Mouse (Mus musculus): ENCODE data around the gene Pnp.
"Not testable (repeated sequence)": the region's sequence is repeated elsewhere in the genome, so short reads cannot be mapped to it uniquely, and the experiment has no call there.

The Pnp gene

DNA sequence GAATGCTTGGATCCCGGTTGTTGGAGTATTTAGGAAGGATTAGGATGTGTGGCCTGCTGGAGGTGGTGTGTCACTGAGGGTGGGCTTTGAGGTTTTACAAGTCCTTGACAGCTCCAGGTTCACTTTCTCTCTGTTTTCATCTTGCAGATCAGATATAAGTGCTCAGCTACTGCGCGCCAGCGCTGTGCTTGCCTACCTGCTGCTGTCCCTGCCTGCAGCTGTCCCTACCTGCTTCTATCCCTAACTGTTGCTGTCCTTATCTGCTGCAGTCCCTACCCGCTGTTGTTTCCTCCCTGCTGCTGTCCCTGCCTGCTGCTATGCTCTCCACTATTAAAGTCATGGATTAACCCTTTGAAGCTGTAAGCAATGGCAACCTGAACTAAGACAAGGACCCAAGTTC, 44.1 kb downstream of the Pnp start:
- no peak for DNase-seq (ENCODE audit: low read depth)

DNA sequence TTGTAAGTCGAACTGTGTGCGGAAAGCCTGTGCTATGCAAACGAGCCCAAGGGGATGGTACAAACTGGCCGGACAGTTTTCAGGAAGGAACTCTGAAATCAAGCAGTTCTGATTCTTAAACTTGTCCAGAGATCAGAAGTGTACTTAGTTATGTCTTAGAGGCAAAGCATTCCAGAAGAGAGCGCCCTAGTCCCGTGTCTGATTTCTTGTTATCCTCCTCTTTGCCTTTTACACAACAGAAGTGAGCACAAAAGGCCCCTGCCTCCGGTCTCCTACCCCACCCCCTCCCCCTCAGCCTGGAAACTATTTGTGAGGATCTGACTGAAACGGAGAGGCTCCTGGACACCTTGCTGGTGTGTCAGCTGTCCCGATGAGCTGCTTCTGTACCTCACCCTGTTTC, 45.8 kb downstream of the Pnp start:
- no peak for DNase-seq (ENCODE audit: low read depth)

DNA sequence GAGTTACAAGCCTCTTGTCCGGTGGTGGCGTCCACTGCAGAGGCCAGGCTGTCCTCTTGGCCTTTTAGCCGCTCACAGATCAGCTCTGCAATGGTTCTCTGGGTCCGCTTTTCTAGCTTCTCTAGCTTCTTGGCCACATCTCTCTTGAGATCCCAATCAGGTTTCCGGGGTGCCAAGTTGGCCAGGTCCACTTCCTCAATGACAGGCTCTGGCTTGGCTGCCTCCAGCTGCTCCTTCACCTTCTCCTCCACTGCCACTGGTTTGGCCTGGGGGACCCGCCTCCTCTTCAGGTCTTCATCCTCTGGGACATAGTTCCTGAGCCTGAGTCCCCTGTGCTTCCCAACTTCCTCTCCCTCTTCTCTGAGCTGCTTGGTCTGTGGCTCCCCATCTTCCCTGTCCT, 47.6 kb downstream of the Pnp start:
- DNase-seq (ENCODE audit: low read depth), result not testable (repeated sequence)

DNA sequence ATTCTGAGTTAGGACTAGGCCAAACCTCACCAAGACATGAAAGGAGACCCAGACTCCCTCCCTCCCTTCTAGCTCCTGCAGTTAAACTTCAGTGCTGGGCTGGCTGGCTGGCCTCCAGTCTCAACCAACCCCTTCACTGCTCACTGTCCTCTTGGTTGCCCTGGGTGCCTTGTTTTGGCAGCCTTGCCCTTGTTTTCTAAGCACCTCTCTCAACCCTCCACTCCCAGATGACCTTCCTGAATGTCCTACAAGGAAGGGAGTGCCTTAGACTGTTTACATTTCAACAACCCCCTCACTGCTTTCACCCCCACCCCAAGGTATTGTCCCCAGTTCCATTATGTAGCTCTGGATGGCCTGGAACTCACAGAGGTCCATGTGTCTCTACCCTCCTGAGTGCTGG, 48.7 kb downstream of the Pnp start:
- no peak for DNase-seq (ENCODE audit: low read depth)

DNA sequence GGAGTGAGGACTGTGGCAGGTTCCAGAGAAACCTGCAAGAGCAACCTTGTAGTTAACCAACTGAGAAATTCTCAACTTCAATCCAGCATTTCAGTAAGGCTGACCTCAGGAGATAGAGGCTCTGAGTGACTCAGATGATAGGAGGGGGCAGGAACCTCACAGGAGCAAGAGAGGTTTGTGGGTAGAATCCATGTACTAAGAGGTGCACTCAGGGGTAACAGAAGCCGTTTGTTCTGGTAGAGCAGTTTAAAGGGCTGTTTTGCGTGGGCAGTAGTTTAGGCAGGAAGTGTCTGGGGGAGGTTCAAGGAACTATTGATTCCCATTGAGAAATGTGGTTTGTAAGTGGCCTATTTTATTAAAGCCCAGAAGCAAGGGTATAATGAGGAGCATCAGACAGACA, 50.3 kb downstream of the Pnp start:
- DNase-seq (ENCODE audit: low read depth), result no peak

DNA sequence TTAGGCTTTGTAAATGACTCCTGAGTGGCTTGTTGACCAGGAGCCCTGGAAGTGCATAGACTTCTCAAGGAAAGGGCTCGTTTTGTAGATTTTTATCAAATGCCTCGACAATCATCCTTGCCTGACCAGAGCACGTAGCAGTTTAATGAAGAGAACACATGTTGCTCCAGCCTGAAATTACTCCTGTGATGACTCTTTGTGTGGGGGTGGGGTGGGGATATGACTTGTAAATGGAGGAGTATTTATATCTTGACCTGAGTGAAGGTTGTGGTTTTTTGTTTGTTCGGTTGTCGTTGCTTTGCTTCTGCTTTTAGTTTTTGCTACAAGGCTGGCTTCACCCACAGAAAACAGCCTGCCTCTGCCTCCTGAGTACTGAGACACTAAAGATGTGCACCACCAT, 51.0 kb downstream of the Pnp start:
- DNase-seq (ENCODE audit: low read depth), result no peak

GRCm38 (mm10) chr14:50987668-50988067, 56.8 kb downstream of the Pnp start:
- DNase-seq (ENCODE audit: low read depth), result no peak

- no peak for DNase-seq (ENCODE audit: low read depth)
These were observed 60.2 kb downstream of the Pnp start for GRCm38 (mm10) chr14:50991037-50991436.

GRCm38 (mm10) chr14:50997088-50997487, 66.2 kb downstream of the Pnp start:
- no peak for DNase-seq (ENCODE audit: low read depth)

- no peak for DNase-seq (ENCODE audit: low read depth)
These were observed 67.3 kb downstream of the Pnp start for GRCm38 (mm10) chr14:50997999-50998666.

DNA sequence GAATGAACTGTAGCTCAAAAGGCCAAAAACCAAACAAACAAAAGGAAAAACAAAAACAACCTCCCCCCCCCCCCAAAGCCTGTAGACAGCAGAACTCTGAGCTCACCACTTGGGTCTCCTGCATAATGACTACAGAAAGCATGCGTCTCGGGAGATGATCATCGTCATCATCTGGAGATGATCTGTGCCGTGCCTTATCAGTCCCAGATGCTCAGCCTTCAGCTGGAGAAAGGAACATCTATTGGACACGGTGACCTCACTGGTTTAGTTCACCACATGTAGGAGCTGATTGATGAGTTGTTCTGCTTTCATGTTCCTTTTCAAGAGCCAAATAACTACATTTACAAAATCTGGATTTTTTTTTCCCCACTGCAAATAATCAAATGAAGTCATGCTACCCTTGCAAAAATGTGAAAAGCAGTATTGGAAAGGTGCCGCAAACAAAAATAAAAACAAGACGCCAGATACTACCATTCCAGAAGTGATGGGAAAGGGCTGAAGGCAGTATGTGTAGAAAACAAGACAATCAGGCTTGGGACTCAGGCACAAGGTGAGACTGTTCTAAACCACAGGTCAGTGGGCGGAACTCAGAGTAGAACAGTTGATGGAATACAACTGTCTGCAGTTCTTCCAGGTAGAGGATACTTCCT, 76.4 kb downstream of the Pnp start, which contains the start of gene Rnase10:
Gene Rnase10 (plus strand): TSS at position 600 of the 650 bp plus-strand sequence.
- no peak for DNase-seq (ENCODE audit: low read depth)

- DNase-seq (ENCODE audit: low read depth), result no peak
These were observed 77.2 kb downstream of the Pnp start for GRCm38 (mm10) chr14:51007914-51008713.

DNA sequence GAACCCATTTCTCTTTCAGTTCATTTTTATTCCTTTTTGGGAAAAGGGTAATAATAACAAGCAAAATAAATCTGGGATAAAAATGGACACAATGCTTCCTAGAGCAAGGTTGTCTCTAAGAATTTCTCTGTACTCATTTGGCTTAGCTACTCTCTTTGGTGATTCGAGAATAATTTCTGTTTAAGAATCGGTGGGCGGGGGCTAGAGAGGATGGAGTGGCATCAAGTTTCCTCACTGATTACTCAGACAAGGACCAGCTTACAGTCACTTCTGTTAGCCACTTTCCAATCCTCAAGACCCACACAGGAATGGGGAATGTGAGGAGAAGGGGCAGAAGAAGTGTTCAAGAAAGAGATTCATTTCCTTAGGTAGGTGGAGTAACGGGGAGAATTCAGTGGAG, 77.9 kb downstream of the Pnp start:
- no peak for DNase-seq (ENCODE audit: low read depth)

DNA sequence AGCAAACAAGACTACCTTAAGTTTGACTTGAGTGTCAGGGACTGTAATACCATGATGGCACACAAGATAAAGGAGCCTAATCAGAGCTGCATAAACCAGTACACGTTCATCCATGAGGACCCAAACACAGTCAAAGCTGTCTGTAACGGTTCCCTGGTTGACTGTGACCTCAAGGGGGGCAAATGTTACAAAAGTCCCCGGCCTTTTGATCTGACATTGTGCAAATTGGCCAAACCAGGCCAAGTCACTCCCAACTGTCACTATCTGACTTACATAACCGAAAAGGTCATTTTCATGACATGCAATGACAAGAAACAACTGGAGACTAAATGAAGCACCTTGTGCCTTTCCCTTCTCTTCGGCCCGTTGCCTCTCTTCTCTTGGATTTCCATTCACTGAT, 78.7 kb downstream of the Pnp start:
- no peak for DNase-seq (ENCODE audit: low read depth)

GRCm38 (mm10) chr14:51014724-51015123, 83.8 kb downstream of the Pnp start:
- DNase-seq (ENCODE audit: low read depth), result not testable (repeated sequence)

Measured in c-Kit-positive CD71-positive TER-119-negative erythroid progenitor cells, embryonic 14.5 days (primary cell).